ENCODE assay signal across 8 mouse cellular contexts in the genomic region with DNA sequence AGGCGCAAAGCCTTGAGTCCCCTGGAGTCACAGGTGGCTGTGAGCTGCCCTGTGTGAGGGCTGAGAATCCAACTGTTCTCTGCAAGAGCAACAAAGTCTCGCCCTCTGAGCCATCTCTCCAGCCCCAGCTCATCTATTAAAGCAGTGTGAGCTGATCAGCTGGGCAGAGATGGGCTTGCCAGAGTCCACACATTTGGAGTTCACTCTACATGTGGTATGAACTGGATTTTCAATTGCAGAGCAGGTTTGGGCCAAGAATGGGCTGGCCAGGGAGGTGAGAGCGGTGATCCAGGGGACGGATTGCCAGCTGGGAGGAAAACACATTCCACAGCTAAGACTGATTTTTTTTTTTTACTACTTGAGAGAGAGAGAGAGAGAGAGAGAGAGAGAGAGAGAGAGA. TPM values are rescaled to one million over a fixed set of nuclear protein-coding genes. Genes with fewer than 3 reads are reported as not detected.
A peak's percentile ranks its signal among the peaks of the same experiment; 100 is the strongest.
DNase-seq lines count a peak whose midpoint lies in the region; ATAC-seq and TF ChIP-seq lines count a peak whose summit lies in the region.
"Had no signal": no experiment of that assay in that cellular context is flagged by ENCODE, and none has a peak within 500 bp of the region (broad histone marks: within the 10 kb centered on the region; RNA-seq: fewer than 3 reads in every experiment).

No protein-coding gene starts in this region.

- H3K4me3 ChIP-seq in heart, embryonic 11.5 days (ENCODE audit: low read depth, low read length): no peak overlapping the region
- H3K4me3 ChIP-seq in thymus, adult 2 months (ENCODE audit: control insufficient read depth, insufficient read depth, low read length): no peak overlapping the region
- H3K4me3 ChIP-seq: lung, embryonic 15.5 days had no signal

- no peak for TF ChIP-seq CTCF in thymus, adult 2 months (IDR thresholded peaks at IDR 0.05; ENCODE audit: borderline replicate concordance, control insufficient read depth, extremely low read depth, insufficient read depth, low read length, poor library complexity)

- WGBS in heart, embryonic 11.5 days (ENCODE audit: insufficient replicate concordance): 83% methylated on average over 4 of the region's 4 CpGs
- whole genome bisulfite sequencing in thymus, adult 2 months: 81% methylated on average over 4 of the region's 4 CpGs

- no peak overlapping the region for H3K9ac ChIP-seq in heart, embryonic 11.5 days (ENCODE audit: low read depth, low read length)
- H3K9ac ChIP-seq: lung, embryonic 15.5 days had no signal

- no peak overlapping the region for H3K4me2 ChIP-seq in heart, embryonic 11.5 days
- H3K4me2 ChIP-seq: lung, embryonic 15.5 days had no signal

- H3K9me3 ChIP-seq in heart, embryonic 11.5 days (replicated peaks; ENCODE audit: control insufficient read depth, low read length): 0 out of 2 replicates have a peak, but pooled peaks cover 3% of the 10 kb centered on the region
- H3K9me3 ChIP-seq: lung, embryonic 15.5 days had no signal

- DNase-seq in heart, adult 11 months: peak; percentile 98
- DNase-seq in NIH3T3 (ENCODE audit: low read depth): peak; percentile 52
- peak; percentile 24 to 60 for DNase-seq in gastrocnemius, adult 8-10 months (ENCODE audit: low spot score in 2 of 2)
- DNase-seq in kidney, postnatal 14 days: peak; percentile 40
- DNase-seq in thymus, postnatal 4 days: no peak
- DNase-seq in thymus, adult 2 months: no peak

- H3K27ac ChIP-seq in heart, embryonic 11.5 days (ENCODE audit: low read depth, low read length): no peak overlapping the region
- H3K27ac ChIP-seq in thymus, adult 2 months (ENCODE audit: control insufficient read depth, insufficient read depth, low read length): no peak overlapping the region; the same call in 1 of the 2 replicates
- H3K27ac ChIP-seq: lung, embryonic 15.5 days had no signal

- H3K27me3 ChIP-seq in heart, embryonic 11.5 days (ENCODE audit: control insufficient read depth, insufficient read depth, low read length): no peaks in the 10 kb centered on the region
- no peaks in the 10 kb centered on the region for H3K27me3 ChIP-seq in thymus, adult 2 months (ENCODE audit: control insufficient read depth, insufficient read depth, low read length)
- H3K27me3 ChIP-seq: lung, embryonic 15.5 days had no signal

- no peak for TF ChIP-seq POLR2A in thymus, adult 2 months (IDR thresholded peaks at IDR 0.05; ENCODE audit: control insufficient read depth, extremely low read depth, insufficient read depth, low read length, poor library complexity)

- ATAC-seq in heart, embryonic 11.5 days (replicated peaks; ENCODE audit: insufficient number of reproducible peaks, low FRiP score, low TSS enrichment): no peak

- peaks cover 5% of the 10 kb centered on the region; the same call in 1 of the 2 replicates for H3K36me3 ChIP-seq in heart, embryonic 11.5 days (ENCODE audit: control insufficient read depth, insufficient read depth, low read length)
- H3K36me3 ChIP-seq in thymus, adult 2 months (ENCODE audit: control insufficient read depth, insufficient read depth, low read length): peaks cover 7% of the 10 kb centered on the region; the same call in 1 of the 2 replicates

- peaks cover 3% of the 10 kb centered on the region; the same call in 1 of the 2 replicates for H3K4me1 ChIP-seq in heart, embryonic 11.5 days (ENCODE audit: control insufficient read depth, insufficient read depth, low read length)
- peaks cover 14% of the 10 kb centered on the region for H3K4me1 ChIP-seq in thymus, adult 2 months (replicated peaks; ENCODE audit: control insufficient read depth, insufficient read depth, low read length)

RNA-seq across cellular contexts. Expression of a gene that starts 34.5 kb away (rescaled TPM):
- polyA plus RNA-seq in heart, embryonic 11.5 days (2014; fragmentation: Nextera tagmentation; extraction: Ambion mirVana): 12.5 and 14.4 TPM in 2 replicates
- 1 to 10 TPM; 8.6 to 9.5 (median 8.7) TPM for total RNA-seq in gastrocnemius, adult 8-10 months (2022)
- 6.5 and 6.6 TPM in 2 replicates for polyA plus RNA-seq in thymus, adult 2 months (2012; rRNA removed)

Comparison
In these comparisons a context has a peak if more than half of its experiments do, and no peak if none do; other contexts are left out.
1. DNase-seq: peak in heart, adult 11 months (single experiment), NIH3T3 (single experiment), gastrocnemius, adult 8-10 months (2 of 2) and kidney, postnatal 14 days (single experiment); none in thymus, postnatal 4 days (single experiment) and thymus, adult 2 months (single experiment).